Comparison of ENCODE assay signal across 8 mouse cellular contexts in the genomic region with DNA sequence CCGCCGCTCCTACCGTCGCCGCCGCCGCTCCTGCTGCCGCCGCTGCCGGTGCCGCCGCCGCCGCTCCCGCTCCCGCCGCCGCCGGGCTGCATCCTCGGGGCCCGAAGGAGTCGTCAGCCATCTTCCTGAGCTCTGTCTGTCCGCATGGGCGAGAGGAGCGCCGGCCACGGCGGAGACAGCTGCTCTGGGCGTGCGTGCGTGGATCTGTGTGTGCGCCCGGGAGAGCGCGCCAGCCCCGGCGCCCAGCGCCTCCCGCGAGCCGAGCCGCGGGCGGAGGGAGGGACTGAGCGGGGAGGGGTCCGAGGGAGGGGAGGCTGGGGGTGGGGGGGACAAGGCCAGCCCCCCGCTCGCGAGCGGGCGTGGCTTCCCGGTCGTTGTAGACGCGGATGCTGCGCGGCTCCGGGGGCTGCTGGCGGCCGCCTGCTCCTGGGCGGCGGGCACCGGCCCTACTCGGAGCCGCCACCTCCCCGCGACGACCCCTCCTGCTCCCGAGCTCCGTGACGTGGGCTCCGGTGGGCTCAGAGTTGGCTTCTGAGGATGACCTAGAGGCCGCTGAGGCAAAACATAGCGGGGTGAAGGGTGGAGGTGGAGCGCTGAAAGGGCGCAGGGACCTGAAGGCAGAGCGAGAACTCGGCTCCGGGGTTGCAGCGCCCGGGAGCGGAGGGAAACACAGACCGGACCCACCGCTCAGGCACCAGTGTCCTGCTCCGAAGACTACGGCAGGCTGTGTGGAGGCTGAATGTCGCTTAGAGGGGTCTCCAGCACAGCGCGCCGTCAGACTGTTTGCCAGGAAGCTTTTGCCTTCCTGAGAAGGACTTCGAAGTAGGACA. TPM values are rescaled to one million over a fixed set of nuclear protein-coding genes. Genes with fewer than 3 reads are reported as not detected.
DNase-seq lines count a peak whose midpoint lies in the region; ATAC-seq and TF ChIP-seq lines count a peak whose summit lies in the region.

A gene (minus strand): TSS at position 205 of the 830 bp plus-strand sequence.
A gene (plus strand): TSS at position 379 of the 830 bp plus-strand sequence.

- H3K27ac ChIP-seq in cortical plate, adult 2 months (ENCODE audit: insufficient read depth, low read length) = peak within 1 kb of the TSS; percentile 97
- peak within 1 kb of the TSS; percentile 97 for H3K27ac ChIP-seq in hindbrain, embryonic 16.5 days (ENCODE audit: low read depth, low read length)
- H3K27ac ChIP-seq in midbrain, embryonic 12.5 days (replicated peaks) = peak within 1 kb of the TSS; percentile 94
- H3K27ac ChIP-seq in stomach, embryonic 15.5 days = peak within 1 kb of the TSS; percentile 74; the same call in 1 of the 2 replicates

- 0% methylated on average over 47 of the region's 91 CpGs for WGBS in hindbrain, embryonic 16.5 days
- WGBS in midbrain, embryonic 12.5 days = 0% methylated on average over 71 of the region's 91 CpGs
- WGBS in stomach, embryonic 15.5 days = under 1% methylated on average over 61 of the region's 91 CpGs

- no peak for TF ChIP-seq CTCF in cortical plate, adult 2 months (IDR thresholded peaks at IDR 0.05; ENCODE audit: extremely low read depth, insufficient read depth, low read length)

- H3K4me2 ChIP-seq in hindbrain, embryonic 16.5 days (ENCODE audit: low read length) = peak within 1 kb of the TSS; percentile 93
- peak within 1 kb of the TSS; percentile 77 for H3K4me2 ChIP-seq in midbrain, embryonic 12.5 days (replicated peaks)
- peak within 1 kb of the TSS; percentile 97 for H3K4me2 ChIP-seq in stomach, embryonic 15.5 days

- ATAC-seq in hindbrain, embryonic 16.5 days = peak; percentile 89
- peak; percentile 81 for ATAC-seq in midbrain, embryonic 12.5 days (ENCODE audit: low FRiP score, low read depth)
- peak; percentile 70 for ATAC-seq in stomach, embryonic 15.5 days (ENCODE audit: insufficient read depth, low FRiP score, low read depth)

- no peaks in the 10 kb centered on the region for H3K9me3 ChIP-seq in hindbrain, embryonic 16.5 days (ENCODE audit: control insufficient read depth, low read length)
- H3K9me3 ChIP-seq in midbrain, embryonic 12.5 days = no peaks in the 10 kb centered on the region
- no peaks in the 10 kb centered on the region for H3K9me3 ChIP-seq in stomach, embryonic 15.5 days

- H3K36me3 ChIP-seq in hindbrain, embryonic 16.5 days (ENCODE audit: control insufficient read depth, insufficient read depth, low read length) = no peaks in the 10 kb centered on the region
- H3K36me3 ChIP-seq in midbrain, embryonic 12.5 days = no peaks in the 10 kb centered on the region
- H3K36me3 ChIP-seq in stomach, embryonic 15.5 days = no peaks in the 10 kb centered on the region

- H3K9ac ChIP-seq in hindbrain, embryonic 16.5 days (ENCODE audit: low read depth, low read length) = peak within 1 kb of the TSS; percentile 95
- H3K9ac ChIP-seq in midbrain, embryonic 12.5 days (replicated peaks) = peak within 1 kb of the TSS; percentile 75
- H3K9ac ChIP-seq in stomach, embryonic 15.5 days = peak within 1 kb of the TSS; percentile 39

- H3K4me3 ChIP-seq in cortical plate, adult 2 months (ENCODE audit: insufficient read depth, low read length) = peak within 1 kb of the TSS; percentile 65
- peak within 1 kb of the TSS; percentile 96 for H3K4me3 ChIP-seq in hindbrain, embryonic 16.5 days (ENCODE audit: low read length)
- H3K4me3 ChIP-seq in midbrain, embryonic 12.5 days = peak within 1 kb of the TSS; percentile 83
- H3K4me3 ChIP-seq in stomach, embryonic 15.5 days (replicated peaks) = peak within 1 kb of the TSS; percentile 72

- intact Hi-C loops in left cerebral cortex, postnatal 10 days (cut with DNase I) = loop anchor here (5.0 kb wide), 2 partner anchors 48 to 152 kb away; a partner anchor contains a TSS

- no peaks in the 10 kb centered on the region; the same call in 1 of the 2 replicates for H3K4me1 ChIP-seq in cortical plate, adult 2 months (ENCODE audit: control insufficient read depth, insufficient read depth, low read length)
- peaks cover 25% of the 10 kb centered on the region for H3K4me1 ChIP-seq in hindbrain, embryonic 16.5 days (ENCODE audit: control insufficient read depth, insufficient read depth, low read depth, low read length)
- H3K4me1 ChIP-seq in midbrain, embryonic 12.5 days = peaks cover 35% of the 10 kb centered on the region
- H3K4me1 ChIP-seq in stomach, embryonic 15.5 days = peaks cover 12% of the 10 kb centered on the region; the same call in 1 of the 2 replicates

- no peaks in the 10 kb centered on the region for H3K27me3 ChIP-seq in hindbrain, embryonic 16.5 days (replicated peaks; ENCODE audit: control insufficient read depth, insufficient read depth, low read length)
- H3K27me3 ChIP-seq in midbrain, embryonic 12.5 days = peaks cover 32% of the 10 kb centered on the region
- H3K27me3 ChIP-seq in stomach, embryonic 15.5 days (replicated peaks) = peaks cover 29% of the 10 kb centered on the region

- peak; percentile 57; the same call in 1 of the 2 replicates for TF ChIP-seq POLR2A in cortical plate, adult 2 months (IDR thresholded peaks at IDR 0.05; ENCODE audit: extremely low read depth, insufficient read depth, low read length)

- peak; percentile 38 for DNase-seq in kidney, adult 18-20 months
- DNase-seq in kidney, adult 11 months = no peak
- peak; percentile 72 for DNase-seq in gastrocnemius, postnatal 10 days
- peak; percentile 72 to 87 for DNase-seq in left cerebral cortex, postnatal 10 days (ENCODE audit: extremely low spot score in 1 of 2, low spot score in 2 of 2)

RNA-seq across cellular contexts. Expression of the first gene that starts in this region (rescaled TPM):
- polyA plus RNA-seq in cortical plate, adult 2 months (2012; rRNA removed) = 21.9 and 24.3 TPM in 2 replicates
- total RNA-seq in gastrocnemius, postnatal 10 days (2021) = 10 to 100 TPM; 21.6 to 28.6 TPM
- 9.1 and 10.8 TPM in 2 replicates for polyA plus RNA-seq in hindbrain, embryonic 16.5 days (2015; fragmentation: Nextera tagmentation; extraction: Ambion mirVana)
- 100 to 1,000 TPM; 107 to 112 TPM for total RNA-seq in left cerebral cortex, postnatal 10 days (2021)
- 9.2 and 11.9 TPM in 2 replicates for polyA plus RNA-seq in midbrain, embryonic 12.5 days (2016; fragmentation: Nextera tagmentation; extraction: Ambion mirVana)
- polyA plus RNA-seq in stomach, embryonic 15.5 days (2015; fragmentation: Nextera tagmentation; extraction: Ambion mirVana) = 1.1 and 1.4 TPM in 2 replicates

RNA-seq across cellular contexts. Expression of the second gene that starts in this region (rescaled TPM):
- 3.7 and 4.0 TPM in 2 replicates for polyA plus RNA-seq in cortical plate, adult 2 months (2012; rRNA removed)
- total RNA-seq in gastrocnemius, postnatal 10 days (2021) = 1 to 10 TPM; 2.5 to 2.6 TPM
- 1.8 and 1.9 TPM in 2 replicates for polyA plus RNA-seq in hindbrain, embryonic 16.5 days (2015; fragmentation: Nextera tagmentation; extraction: Ambion mirVana)
- total RNA-seq in left cerebral cortex, postnatal 10 days (2021) = 1 to 10 TPM; 1.2 to 1.7 TPM
- polyA plus RNA-seq in midbrain, embryonic 12.5 days (2016; fragmentation: Nextera tagmentation; extraction: Ambion mirVana) = 1.9 and 2.2 TPM in 2 replicates
- polyA plus RNA-seq in stomach, embryonic 15.5 days (2015; fragmentation: Nextera tagmentation; extraction: Ambion mirVana) = 0.39 and 0.63 TPM in 2 replicates

Comparison
In these comparisons a context has a peak if more than half of its experiments do, and no peak if none do; other contexts are left out.
1. H3K9ac ChIP-seq: peak in every context shown above with its lines; median percentile 95 in hindbrain, embryonic 16.5 days; 75 in midbrain, embryonic 12.5 days; 39 in stomach, embryonic 15.5 days.